Mouse (Mus musculus): ENCODE measurements around the gene Psmf1. TPM values are rescaled to one million over a fixed set of nuclear protein-coding genes. Genes with fewer than 3 reads are reported as not detected.

Psmf1 gene
- 10 to 100 TPM; 31.6 to 33.5 TPM for total RNA-seq (2021)

DNA sequence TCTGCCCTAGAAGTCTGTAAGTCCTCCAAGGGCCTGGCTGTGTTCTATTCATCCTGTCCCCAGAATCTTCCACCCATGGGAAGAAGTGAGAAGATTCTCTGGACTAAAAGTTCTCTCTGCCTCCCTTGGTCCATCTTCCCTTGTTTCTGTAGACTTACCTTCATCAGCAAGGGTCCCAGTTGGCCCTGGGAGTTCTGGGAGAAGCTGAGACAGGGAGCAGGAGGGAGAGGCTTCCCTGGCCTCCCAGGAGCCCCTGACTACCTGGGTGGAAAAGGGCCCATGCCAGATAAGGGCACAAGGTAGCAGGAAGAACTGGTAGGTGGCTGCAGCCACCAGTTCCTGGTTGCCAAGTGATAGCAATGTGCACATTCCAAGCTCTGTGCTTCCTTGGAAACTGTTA lies at the start of gene Psmf1:
TSS of gene Psmf1 (minus strand) at position 342 of the 400 bp plus-strand sequence.
- intact Hi-C loops (cut with DNase I), result loop anchor here (5.0 to 10.0 kb wide), 2 partner anchors 167 to 251 kb away; partner anchors contain the start of gene Slc52a3
- no peak for DNase-seq

DNA sequence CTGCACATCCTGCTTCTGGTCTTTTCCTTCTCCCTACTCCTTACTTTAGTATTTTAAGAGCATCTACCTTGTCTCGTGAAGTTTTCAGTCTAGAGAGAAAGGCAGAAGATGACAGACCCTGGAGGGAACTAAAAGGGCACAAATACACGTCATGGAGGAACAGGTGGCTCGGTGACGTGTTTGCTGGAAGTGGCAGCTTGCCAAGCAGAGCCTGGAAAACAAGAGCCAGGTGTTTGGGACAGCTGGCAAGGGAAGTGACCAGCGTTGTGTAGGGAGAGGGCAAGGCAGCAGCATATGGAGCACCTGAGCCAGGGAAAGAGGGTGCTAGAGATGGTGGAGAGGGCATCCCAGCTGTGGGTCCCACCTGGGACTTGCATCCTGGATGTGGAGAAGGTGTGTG lies 47.2 kb upstream of the Psmf1 start:
- DNase-seq, result no peak
- intact Hi-C loops (cut with DNase I), result no loop called here

DNA sequence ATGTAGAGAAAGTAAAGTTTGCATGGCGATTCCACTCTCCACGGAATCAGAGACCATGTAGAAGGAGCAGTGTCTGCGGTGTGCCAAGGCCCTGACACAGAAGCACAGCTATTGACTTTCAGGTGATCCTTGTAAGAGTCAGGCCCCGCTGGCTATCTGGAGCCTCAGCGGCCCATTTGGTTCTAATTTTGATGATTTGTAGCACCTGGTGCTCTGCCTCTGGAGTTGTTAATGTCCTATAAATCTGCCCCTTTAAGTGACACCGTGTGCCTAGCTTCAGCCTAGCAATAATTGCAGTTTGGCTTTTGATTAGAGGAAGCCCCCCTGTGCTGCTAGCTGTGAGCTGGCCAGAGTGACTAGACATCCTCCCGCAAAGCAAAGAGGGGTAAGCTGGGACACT lies 46.2 kb upstream of the Psmf1 start:
- intact Hi-C loops (cut with DNase I), result no loop called here
- no peak for DNase-seq

DNA sequence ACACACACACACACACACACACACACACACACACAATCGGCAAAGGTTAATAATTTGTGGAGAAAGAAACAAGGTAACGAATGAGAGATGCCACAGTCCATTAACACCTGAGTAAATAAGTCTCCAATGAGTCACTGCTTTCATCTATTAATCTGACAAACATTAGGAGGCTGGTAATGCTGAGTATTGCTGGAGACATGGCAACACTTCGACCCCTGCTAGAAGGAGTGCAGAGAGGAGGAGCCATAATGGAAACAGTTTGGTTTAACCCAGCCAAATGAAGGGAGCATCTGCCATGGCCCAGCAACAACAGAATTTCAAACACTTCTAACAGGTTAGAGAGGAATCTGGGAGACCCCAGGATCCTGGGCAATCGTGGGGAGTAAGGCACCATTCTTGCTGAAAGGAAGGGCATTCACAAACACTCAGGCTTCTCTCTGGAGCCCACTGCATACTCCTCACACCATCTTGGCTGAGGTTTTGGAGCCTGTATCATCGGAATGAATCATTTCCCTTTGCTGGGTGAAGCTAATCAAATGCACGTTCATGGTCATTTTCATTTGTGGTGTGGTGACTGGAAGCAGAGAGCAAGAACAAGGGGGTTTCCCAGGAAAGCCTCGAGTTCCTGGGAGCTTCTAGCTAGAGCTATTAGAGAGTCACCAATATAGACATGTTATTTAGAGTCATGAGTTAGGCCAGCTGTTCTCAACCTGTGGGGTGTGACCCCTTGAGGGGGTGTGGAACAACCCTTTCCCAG lies 44.4 kb upstream of the Psmf1 start:
- no peak for DNase-seq
- intact Hi-C loops (cut with DNase I), result no loop called here

DNA sequence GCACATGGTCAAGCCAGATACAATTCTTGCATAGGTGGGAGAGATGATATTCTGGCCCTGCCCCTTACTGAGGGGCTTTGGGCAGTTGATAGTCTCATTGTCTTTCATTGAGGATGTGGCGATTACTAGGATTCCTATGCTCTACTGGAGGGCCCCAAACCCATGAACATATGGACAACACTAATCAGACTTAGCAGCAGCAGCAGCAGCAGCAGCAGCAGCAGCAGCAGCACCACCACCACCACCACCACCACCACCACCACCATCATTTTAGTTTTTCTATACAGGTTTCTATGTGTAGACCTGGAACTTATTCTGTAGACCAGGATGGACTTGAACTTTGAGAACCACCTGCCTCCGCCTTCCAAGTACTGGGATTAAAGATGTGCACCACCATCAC lies 39.5 kb upstream of the Psmf1 start:
- intact Hi-C loops (cut with DNase I), result no loop called here
- no peak for DNase-seq

DNA sequence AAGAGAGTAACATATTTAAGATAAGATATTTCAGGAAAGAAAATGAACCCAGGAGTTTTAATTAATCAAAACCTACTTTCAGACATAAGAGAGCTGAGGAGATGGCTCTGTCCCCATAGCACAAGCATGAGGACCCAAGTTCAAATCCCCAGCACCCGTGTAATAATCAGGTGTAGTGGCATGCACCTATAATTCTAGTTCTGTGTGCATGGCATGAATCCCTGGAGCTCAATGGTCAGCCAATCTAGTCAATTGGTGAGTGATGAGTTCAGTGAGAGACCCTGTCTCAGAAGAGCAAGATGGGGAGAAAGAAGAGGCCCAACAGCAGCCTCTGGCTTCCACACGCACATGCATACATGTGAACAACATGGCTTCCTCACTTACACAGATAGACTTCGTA lies 33.4 kb upstream of the Psmf1 start:
- intact Hi-C loops (cut with DNase I), result no loop called here
- DNase-seq, result no peak

DNA sequence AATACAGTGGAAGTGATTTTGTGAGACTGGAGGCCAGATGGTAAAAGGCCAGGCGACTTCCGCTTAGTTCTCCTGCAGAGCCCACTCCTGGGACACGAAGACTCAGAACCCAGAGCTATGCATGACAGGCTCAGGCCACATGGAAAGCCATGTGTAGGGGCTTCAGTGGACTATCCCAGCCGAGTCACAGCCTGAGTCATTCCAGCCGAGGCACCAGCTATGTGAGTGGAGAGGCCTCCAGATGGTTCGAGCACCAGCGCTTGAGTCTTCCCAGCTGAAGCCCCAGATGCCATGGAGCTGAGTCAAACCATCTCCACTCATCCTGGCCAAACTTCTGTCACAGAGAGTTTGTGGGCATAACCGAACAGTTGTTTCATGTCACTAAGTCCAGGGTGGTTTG lies 29.5 kb upstream of the Psmf1 start:
- intact Hi-C loops (cut with DNase I), result no loop called here
- no peak for DNase-seq

DNA sequence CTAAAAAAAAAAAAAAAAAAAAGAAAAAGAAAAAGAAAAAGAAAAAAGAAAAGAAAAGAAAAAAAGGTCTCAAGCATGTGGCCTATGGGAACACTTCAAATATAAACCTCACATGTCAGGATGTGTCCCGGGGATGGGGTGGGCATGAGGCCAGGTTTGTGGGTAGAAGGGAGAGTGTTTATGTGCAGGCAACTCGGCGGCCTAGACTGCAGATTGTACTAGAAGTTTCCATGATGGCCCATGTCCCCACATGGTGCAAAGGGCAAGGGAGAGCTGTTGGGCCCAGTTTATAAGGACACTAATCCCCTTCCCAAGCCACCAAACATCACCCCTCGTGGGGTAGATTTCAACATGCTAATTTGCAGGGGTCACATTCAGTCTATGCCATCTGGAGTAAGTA lies 28.2 kb upstream of the Psmf1 start:
- intact Hi-C loops (cut with DNase I), result no loop called here
- DNase-seq, result no peak

DNA sequence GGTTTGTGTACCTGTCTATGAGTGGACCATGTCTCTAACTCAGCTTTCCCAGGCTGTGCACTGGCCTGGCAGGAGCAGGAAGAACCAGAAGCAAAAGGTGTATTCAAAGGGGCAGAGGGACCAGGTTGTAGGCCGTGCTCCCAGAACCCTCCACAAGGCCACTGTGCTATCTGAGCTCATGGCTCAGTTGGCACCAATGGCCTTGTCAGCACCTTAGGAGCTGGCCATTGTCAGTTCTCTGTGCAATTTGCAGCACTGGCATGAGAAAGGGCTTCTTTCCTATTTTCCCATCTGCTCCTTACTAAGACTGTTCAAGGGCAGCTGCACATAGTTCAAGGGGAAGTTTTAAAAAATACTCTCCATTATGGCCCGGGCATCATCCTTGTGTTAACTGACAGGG lies 20.6 kb upstream of the Psmf1 start:
- DNase-seq, result peak; percentile 41 to 44
- intact Hi-C loops (cut with DNase I), result no loop called here

DNA sequence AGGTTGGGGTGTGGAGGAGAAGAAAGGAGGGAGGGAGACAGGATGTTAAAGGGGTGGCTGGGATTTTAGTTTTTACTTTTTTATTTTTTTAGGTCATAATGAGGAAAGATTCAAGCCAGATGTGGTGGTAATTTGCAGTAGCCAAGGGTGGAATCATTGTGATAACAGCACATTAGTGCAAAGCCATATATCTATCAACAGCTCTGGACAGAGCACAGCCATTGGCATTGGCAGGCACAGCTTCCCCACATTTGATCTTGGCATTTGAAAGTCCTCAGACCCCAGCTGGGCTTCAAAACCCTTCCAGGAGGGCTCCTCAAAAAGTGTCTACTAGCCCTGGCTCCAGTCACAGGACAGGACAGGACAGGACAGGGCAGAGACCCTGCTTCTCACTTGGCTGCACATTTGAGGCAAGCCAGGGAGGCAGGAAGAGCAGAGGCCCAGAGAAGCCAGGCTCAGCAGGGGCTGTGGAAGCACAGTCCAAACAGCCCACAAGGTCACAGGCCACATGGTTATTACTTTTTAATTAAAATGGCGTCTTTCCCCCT lies 14.9 kb upstream of the Psmf1 start:
- intact Hi-C loops (cut with DNase I), result no loop called here
- DNase-seq, result no peak

DNA sequence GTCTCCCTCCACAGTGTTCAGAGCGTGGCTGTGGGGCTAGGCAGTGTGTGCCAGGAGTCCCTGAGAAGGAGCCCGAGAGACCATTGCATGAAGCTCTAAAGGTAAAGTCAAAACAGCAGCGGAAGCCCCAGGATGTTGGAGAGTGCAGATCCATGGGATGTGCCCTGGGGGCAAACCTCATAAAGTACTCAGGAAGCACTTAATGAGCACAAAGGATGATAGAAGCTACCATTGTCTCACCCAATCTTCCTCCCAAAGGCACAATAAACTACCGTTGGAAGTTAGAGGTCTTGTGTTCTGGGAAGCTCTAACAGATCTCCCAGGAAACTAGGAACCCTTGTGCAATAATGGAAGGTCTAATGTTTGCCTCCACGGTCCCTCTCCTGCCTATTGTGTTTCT lies 13.5 kb upstream of the Psmf1 start:
- DNase-seq, result no peak
- intact Hi-C loops (cut with DNase I), result no loop called here

DNA sequence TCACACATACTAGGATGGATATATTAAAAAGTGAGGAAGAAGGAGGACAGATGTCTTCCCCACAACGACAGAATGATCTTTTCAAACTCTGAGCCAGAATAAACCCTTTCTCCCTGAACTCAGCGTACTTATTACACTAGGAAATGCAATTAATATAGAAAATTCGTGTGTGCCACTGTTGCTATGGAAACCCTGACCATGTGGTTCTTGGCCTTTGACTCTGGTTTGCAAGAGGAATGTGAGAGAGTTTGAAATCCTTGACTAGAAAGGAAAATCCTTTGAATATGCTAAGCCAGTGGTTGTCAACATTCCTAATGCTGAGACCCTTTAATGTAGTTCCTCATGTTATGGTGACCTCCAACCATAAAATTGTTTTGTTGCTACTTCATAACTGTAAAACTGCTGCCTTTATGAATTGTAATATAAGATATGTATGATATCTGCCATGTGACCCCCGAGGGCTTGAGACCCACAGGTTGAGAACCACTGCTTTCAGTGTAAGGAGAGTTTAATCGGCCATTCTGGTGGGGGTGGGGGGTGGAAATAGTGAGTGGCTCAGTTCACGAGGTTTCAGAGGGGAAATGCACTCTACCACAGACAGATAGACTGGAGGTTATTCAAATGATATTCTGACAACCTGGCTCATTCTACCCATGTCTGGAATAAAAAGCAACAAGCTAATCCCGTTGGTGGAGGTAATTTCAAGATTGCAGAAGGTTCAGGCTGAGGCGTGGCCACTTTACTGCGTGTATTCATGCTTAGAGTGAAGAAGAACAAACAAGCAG lies 12.5 kb upstream of the Psmf1 start:
- intact Hi-C loops (cut with DNase I), result no loop called here
- DNase-seq, result no peak

DNA sequence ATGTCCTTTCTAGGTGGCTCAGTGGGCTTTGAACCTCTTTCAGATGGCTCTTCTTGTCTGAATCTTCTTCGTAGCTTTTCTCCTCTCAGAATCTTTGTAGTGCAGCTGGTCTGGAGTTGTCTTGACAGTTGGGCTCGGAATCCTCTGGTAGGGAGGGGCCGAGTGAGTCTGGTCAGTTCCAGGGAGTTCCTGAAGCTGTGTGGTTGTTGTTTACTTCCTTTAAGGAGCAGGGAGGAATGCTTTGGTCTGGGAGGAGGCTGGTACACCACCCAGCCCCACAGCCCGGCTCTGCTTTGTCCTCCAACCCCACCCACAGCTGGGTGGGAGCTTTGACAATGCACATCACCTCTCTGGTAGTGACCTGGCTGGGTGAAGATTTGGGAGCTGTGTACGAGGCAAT lies 7.3 kb upstream of the Psmf1 start:
- no peak for DNase-seq
- intact Hi-C loops (cut with DNase I), result no loop called here

DNA sequence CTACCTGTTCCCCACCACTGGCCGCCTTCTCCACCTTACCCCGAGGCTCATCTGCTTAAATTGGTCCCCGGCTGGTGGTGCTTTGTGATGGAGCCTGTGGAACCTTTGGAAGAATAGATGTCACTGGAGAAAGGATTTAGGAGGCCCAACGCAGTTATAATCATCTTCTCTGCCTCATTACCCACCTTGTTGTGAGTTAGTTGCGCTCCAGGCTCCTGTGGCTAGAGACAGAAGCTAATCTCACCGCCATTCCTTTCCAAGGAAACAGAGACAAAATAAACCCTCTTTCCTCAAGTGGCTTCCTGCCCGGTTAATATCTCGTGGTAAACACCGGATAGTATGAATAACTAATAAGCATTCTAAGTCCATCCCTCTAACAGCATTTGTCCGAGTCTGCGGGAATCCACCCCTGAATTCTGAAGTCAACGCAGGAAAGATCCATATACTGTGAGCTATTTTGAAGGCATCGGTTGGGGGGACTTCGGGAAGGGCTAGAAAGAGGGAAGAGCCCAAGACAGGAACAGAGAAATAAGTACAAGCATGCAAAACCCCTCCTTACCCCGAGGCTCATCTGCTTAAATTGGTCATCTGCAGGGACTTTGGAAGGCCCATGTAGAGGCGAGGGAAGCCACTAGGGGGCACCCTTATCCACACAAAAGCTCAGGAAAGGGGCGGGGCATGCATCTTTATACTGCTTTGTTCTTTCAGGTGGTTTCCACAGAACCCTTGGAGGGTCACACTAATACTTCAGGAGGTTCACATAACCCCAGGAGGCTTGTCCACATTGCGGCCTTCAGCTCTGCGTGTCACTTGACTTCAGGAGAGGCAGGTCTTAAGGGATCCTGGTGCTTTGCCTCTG lies 4.1 kb upstream of the Psmf1 start:
- DNase-seq, result peak; percentile 57 to 82

DNA sequence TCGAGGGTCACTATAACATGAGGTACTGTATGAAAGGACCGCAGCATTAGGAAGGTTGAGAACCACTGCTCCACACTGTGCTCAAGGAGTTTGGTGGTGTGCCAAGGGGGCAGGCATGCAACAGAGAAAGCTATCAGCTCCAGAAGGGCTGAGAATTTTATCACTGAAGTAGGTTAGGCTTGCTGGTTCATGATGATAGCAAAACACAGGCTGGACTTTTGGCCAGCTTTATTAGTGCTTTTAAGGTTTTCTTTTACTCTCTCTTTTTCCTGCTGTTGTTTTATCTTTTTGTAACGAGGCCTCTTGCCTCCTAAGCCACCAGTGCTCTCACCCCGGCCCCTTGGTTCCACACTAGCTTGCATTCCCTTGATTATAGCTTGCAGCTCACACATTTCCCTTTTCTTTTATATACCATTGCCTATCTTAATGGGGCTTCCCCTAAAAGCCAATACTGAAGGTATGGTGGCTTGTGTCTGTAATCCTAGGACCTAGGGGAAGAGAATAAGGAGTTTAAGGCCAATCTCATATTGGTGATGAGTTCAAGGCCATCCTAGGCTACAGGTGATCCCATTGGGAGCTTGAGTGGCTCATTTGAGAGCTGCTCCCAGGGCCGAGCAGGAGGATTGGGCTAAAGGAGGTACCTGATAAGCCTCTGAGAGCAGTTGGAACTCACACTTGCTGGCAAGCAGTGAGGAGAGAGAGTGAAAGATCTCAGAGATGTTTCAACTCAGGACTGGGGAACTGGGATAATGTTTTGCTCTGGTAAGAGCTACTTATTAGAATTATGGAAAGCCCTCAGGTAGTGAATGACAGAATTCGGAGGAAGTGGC lies 921 bp downstream of the Psmf1 start:
- intact Hi-C loops (cut with DNase I), result loop anchor here (5.0 to 10.0 kb wide), 2 partner anchors 166 to 252 kb away; partner anchors contain the start of gene Slc52a3
- DNase-seq, result no peak

More for the DNA sequence above, 4.1 kb upstream of the Psmf1 start:
- intact Hi-C loops (cut with DNase I), result loop anchor here (2.0 to 10.0 kb wide), 2 partner anchors 119 to 247 kb away; partner anchors contain the start of gene Slc52a3

DNA sequence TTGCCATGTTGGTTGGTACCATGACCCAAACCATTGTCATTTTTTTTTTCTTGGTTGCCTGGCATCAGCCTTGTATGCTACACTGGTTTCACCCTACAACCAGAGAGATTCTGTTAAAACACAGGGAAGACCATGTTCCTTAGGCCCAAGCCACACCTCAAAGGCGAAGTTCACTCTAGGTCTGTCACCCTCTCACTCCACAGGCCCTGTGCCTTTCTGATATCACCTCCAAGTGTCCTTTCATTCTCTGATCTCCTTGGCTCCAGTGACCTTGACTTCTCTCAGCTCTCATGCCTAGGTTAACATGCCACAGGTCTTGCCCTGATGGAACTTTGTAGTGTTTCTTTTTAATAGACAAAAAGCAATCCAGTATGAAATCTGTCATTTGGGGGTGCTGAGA lies 1.9 kb downstream of the Psmf1 start:
- DNase-seq, result no peak
- intact Hi-C loops (cut with DNase I), result loop anchor here (5.0 to 10.0 kb wide), 2 partner anchors 165 to 253 kb away; partner anchors contain the start of gene Slc52a3

DNA sequence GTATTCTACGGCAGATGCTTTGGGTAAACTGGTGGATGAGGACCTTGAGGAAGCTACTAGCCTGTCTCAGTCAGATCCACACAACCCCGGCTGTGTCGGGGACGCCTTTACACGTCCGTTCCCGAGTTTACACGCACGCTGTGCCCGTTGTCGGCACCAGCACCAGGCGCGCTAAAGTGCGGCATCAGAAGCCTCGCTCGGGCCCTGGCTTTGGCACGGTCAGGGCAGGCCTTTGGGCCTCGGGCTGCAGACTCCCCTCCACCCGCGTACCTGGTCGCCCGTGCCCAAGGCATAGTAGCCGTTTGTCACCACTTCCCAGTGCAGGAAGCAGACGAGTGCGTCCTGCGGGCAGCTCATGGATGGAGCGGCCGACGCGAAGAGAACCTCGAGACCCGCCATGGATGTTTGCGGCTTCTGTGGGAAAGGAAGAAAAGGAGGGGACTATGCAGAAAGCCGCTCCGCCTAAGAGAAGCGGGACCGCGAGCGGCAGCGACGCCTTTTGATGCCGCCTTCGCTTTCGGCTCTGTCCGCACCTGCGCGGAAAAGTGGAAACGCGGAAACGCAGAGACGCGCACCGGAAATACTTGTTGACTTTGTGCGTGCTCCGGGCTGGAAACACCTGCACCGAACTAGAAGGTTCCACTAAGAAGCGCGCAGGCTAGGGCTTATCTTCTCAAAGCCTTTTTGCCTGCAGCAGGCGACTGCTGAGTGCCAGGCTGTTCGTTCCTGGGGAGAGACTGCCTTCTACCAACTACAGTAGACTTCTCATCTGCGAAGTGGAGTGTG lies 3.1 kb downstream of the Psmf1 start:
- intact Hi-C loops (cut with DNase I), result loop anchor here (2.0 to 10.0 kb wide), 3 partner anchors 164 to 254 kb away; partner anchors contain the start of genes Nsfl1c and Slc52a3
- peak; percentile 90 to 93 for DNase-seq

DNA sequence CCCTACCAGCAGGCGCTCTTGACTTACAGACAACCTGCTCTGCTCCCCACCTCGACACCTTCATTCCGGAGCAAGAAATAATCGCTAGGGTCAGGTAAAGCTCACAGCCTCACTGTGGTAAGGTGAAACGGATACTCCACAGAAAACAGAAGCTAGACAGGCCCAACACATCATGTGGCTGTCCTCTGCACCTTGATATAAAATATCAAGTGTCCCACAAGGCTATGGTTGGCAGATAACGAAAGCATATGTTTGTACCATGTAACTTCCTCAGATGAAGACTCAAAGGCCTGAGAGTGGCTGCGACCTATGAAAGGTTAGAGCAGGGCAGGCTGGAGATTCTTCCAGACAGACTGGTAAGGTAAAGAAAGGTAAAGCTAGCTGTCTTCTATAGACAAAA lies 4.5 kb downstream of the Psmf1 start:
- intact Hi-C loops (cut with DNase I), result no loop called here
- no peak for DNase-seq

DNA sequence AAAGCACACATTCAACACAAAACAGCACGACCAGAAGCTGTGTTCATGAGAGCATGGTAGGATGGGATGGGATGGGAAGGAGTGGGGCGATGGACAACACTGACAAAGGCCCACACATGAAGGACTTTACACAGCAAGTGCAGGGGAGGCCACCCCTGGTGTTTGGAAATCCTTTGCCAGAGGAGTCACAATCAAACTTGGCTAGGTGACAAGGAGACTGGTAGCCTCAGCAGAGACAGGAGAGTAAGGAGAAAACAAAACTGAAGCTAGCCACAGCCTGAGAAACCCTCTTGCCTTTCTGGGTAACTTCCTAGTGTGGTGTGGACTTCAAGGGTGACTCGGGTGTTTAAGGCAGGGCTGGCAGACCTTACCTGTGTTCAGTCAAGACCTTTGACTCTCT lies 4.9 kb downstream of the Psmf1 start:
- intact Hi-C loops (cut with DNase I), result no loop called here
- DNase-seq, result no peak
